Mouse (Mus musculus) right cerebral cortex, postnatal 36 days (tissue): Measurements from ENCODE around the gene Lor.
A peak's percentile ranks its signal among the peaks of the same experiment; 100 is the strongest.

Source experiments
- DNase-seq, 2 experiments: peaks; one replicate each; pipeline ENCODE4 v3.0.0; 2022; ENCODE audit warnings: low spot score in 2 of 2, mixed read lengths in 1 of 2

The Lor gene

GRCm38 (mm10) chr3:92083042-92083441 lies at the start of gene Lor:
Gene Lor (minus strand): TSS chr3:92083142.
- no peak for DNase-seq

GRCm38 (mm10) chr3:92123847-92124246 lies 40.9 kb upstream of the Lor start, which contains the start of gene Prr9:
Gene Prr9 (minus strand): TSS chr3:92123947.
- no peak for DNase-seq

- no peak for DNase-seq
These were observed 38.0 kb upstream of the Lor start for GRCm38 (mm10) chr3:92120902-92121301.

- no peak for DNase-seq
These were observed 35.0 kb upstream of the Lor start for GRCm38 (mm10) chr3:92117930-92118329.

GRCm38 (mm10) chr3:92111526-92111925 lies 28.6 kb upstream of the Lor start:
- DNase-seq: no peak

- no peak for DNase-seq
These were observed 27.8 kb upstream of the Lor start for GRCm38 (mm10) chr3:92110790-92111189.

GRCm38 (mm10) chr3:92106582-92106981 lies 23.6 kb upstream of the Lor start:
- peak; percentile 12 to 17 for DNase-seq

GRCm38 (mm10) chr3:92081285-92081931 lies 1.5 kb downstream of the Lor start:
- DNase-seq: peak; percentile 1 to 3

- peak; percentile 36 to 59 for DNase-seq
These were observed 2.3 kb downstream of the Lor start for GRCm38 (mm10) chr3:92080462-92081284.

GRCm38 (mm10) chr3:92050382-92051054 lies 32.4 kb downstream of the Lor start:
- no peak for DNase-seq

- no peak for DNase-seq
These were observed 49.0 kb downstream of the Lor start for GRCm38 (mm10) chr3:92033892-92034291.

GRCm38 (mm10) chr3:92033203-92033602 lies 49.7 kb downstream of the Lor start:
- no peak for DNase-seq
